Mouse (Mus musculus) spleen, adult 2 months (tissue): ENCODE data around the gene Phkg1.

Experiments
- CTCF ChIP-seq: fragments of 200-500 bp; IDR thresholded peaks from 2 replicates; pipeline ENCODE4 v1.5.1; 2011; ENCODE audit warnings: mild to moderate bottlenecking, inconsistent platforms; ENCODE audit not compliant: insufficient read depth, insufficient read length, insufficient replicate concordance; ENCODE audit errors: extremely low read depth
- POLR2A ChIP-seq: fragments of 200-500 bp; IDR thresholded peaks from 2 replicates; pipeline ENCODE4 v1.6.1; 2011; ENCODE audit warnings: low read depth, low read length, inconsistent platforms

- no peak for TF ChIP-seq CTCF
- TF ChIP-seq POLR2A: no peak
Measured at GRCm38 (mm10) chr5:129875098-129875497, 23.3 kb downstream of the Phkg1 start.
